Mouse (Mus musculus): ENCODE measurements around the gene Cobl.

- TF ChIP-seq ZC3H11A (IDR thresholded peaks at IDR 0.05; ENCODE audit: borderline replicate concordance, low read depth, low read length) (no peak), CHD2 (IDR thresholded peaks at IDR 0.05; ENCODE audit: low read depth, low read length) (no peak), ZNF384 (IDR thresholded peaks at IDR 0.05; ENCODE audit: low read depth, low read length) (no peak)
These were observed 274.3 kb downstream of the Cobl start for GRCm38 (mm10) chr11:12190417-12190816.
